30 mouse cellular contexts compared by ENCODE assay signal in the genomic region with DNA sequence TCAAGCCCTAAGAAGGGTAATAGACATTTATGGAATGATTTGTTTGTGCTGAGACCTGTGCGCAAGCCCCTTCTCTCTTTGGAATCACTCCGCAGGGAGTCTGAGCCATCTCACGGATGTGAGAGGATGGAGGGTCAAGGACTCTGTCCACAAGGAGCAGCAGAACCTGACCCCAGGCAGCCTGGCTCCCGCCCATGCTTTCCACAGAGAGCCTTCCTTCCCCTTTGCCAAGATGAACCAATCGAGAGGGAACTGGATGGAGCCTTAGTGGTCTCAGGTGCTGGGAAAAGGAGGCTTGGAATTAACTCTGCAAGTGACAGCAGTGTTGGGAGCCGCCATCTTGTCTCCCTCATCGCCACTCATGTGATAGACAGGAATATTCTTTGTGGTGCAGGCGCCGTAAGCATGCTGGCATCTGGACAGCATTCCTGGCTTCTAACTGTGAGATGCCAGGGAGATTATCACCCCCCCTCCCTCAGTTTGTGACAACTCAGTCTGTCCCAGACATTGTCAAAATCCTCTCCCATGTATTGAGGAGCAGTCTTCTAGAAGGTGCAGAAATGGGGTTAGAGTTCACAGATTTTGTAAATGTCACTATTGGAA. TPM values are rescaled to one million over a fixed set of nuclear protein-coding genes. Genes with fewer than 3 reads are reported as not detected.
DNase-seq lines count a peak whose midpoint lies in the region; ATAC-seq and TF ChIP-seq lines count a peak whose summit lies in the region.
"Had no signal": no experiment of that assay in that cellular context is flagged by ENCODE, and none has a peak within 500 bp of the region (broad histone marks: within the 10 kb centered on the region; RNA-seq: fewer than 3 reads in every experiment).

No protein-coding gene starts in this region.

- no peak overlapping the region for H3K4me2 ChIP-seq in forebrain, embryonic 15.5 days (replicated peaks)
- H3K4me2 ChIP-seq in forebrain, embryonic 11.5 days (ENCODE audit: low read depth, low read length, severe bottlenecking), result no peak overlapping the region
- H3K4me2 ChIP-seq in midbrain, embryonic 11.5 days, result no peak overlapping the region
- no peak overlapping the region for H3K4me2 ChIP-seq in midbrain, embryonic 15.5 days
- H3K4me2 ChIP-seq: limb, embryonic 12.5 days; liver, embryonic 15.5 days; lung, embryonic 14.5 days had no signal

- ATAC-seq in cerebellum, adult (ENCODE audit: insufficient number of reproducible peaks, low FRiP score, low TSS enrichment), result no peak
- no peak; the same call in 1 of the 2 replicates for ATAC-seq in forebrain, embryonic 15.5 days (replicated peaks)
- ATAC-seq in forebrain, embryonic 11.5 days (replicated peaks; ENCODE audit: low FRiP score), result no peak
- no peak for ATAC-seq in midbrain, embryonic 11.5 days (ENCODE audit: low FRiP score)
- ATAC-seq in midbrain, embryonic 15.5 days (replicated peaks), result no peak
- ATAC-seq: intestine, embryonic 16.5 days; midbrain, embryonic 16.5 days had no signal

- peaks cover 36% of the 10 kb centered on the region for H3K36me3 ChIP-seq in forebrain, embryonic 15.5 days
- no peaks in the 10 kb centered on the region for H3K36me3 ChIP-seq in forebrain, embryonic 11.5 days (ENCODE audit: control insufficient read depth, insufficient read depth, low read length)
- H3K36me3 ChIP-seq in midbrain, embryonic 11.5 days (ENCODE audit: control insufficient read depth, insufficient read depth, low read length), result no peaks in the 10 kb centered on the region
- peaks cover 12% of the 10 kb centered on the region; the same call in 1 of the 2 replicates for H3K36me3 ChIP-seq in midbrain, embryonic 15.5 days (replicated peaks)
- H3K36me3 ChIP-seq: limb, embryonic 12.5 days; liver, embryonic 15.5 days had no signal

- peak; percentile 37 to 46 for DNase-seq in cerebellum, adult 2 months
- no peak for DNase-seq in forebrain, embryonic 11.5 days (ENCODE audit: low spot score)
- peak; percentile 57 for DNase-seq in midbrain, embryonic 11.5 days (ENCODE audit: low spot score, missing footprints)
- no peak for DNase-seq in thymus, postnatal 4 days
- DNase-seq: adrenal gland, postnatal 25 days; gastrocnemius, postnatal 14 days; heart, postnatal 14 days; kidney, adult 8-10 months; kidney, postnatal 4 days; layer of hippocampus, adult 9-11 months; lung, embryonic 14.5 days; lung, postnatal 14 days; right cerebral cortex, postnatal 4 days; thymus, adult 2 months; thymus, postnatal 36 days had no signal

- H3K4me3 ChIP-seq in cerebellum, adult 2 months (replicated peaks; ENCODE audit: insufficient read depth, low read depth, low read length), result no peak overlapping the region
- no peak overlapping the region for H3K4me3 ChIP-seq in forebrain, embryonic 15.5 days
- H3K4me3 ChIP-seq in forebrain, embryonic 11.5 days (ENCODE audit: low read depth, low read length), result no peak overlapping the region
- H3K4me3 ChIP-seq in midbrain, embryonic 11.5 days (ENCODE audit: low read depth, low read length), result no peak overlapping the region
- no peak overlapping the region for H3K4me3 ChIP-seq in midbrain, embryonic 15.5 days
- H3K4me3 ChIP-seq: left cerebral cortex, adult 2 months; limb, embryonic 12.5 days; liver, embryonic 15.5 days had no signal

- WGBS in cerebellum, adult 2 months, result 28% methylated on average over 9 of the region's 9 CpGs
- 76% methylated on average over 9 of the region's 9 CpGs for WGBS in forebrain, embryonic 15.5 days
- WGBS in forebrain, embryonic 11.5 days, result 83% methylated on average over 9 of the region's 9 CpGs
- WGBS in midbrain, embryonic 11.5 days, result 80% methylated on average over 9 of the region's 9 CpGs
- WGBS in midbrain, embryonic 15.5 days, result 78% methylated on average over 9 of the region's 9 CpGs

- H3K4me1 ChIP-seq in cerebellum, adult 2 months (ENCODE audit: control insufficient read depth, insufficient read depth, low read length), result peaks cover 8% of the 10 kb centered on the region
- H3K4me1 ChIP-seq in forebrain, embryonic 15.5 days, result peaks cover under 1% of the 10 kb centered on the region; the same call in 1 of the 2 replicates
- no peaks in the 10 kb centered on the region for H3K4me1 ChIP-seq in forebrain, embryonic 11.5 days (replicated peaks; ENCODE audit: control insufficient read depth, insufficient read depth, low read length)
- H3K4me1 ChIP-seq in midbrain, embryonic 11.5 days (ENCODE audit: control insufficient read depth, insufficient read depth, low read length), result no peaks in the 10 kb centered on the region
- no peaks in the 10 kb centered on the region for H3K4me1 ChIP-seq in midbrain, embryonic 15.5 days
- H3K4me1 ChIP-seq: limb, embryonic 12.5 days; liver, embryonic 15.5 days had no signal

- no peak overlapping the region for H3K27ac ChIP-seq in cerebellum, adult 2 months (ENCODE audit: insufficient read depth, low read length)
- 0 out of 2 replicates have a peak overlapping the region, but pooled peaks have one; percentile 32 for H3K27ac ChIP-seq in forebrain, embryonic 15.5 days (replicated peaks)
- H3K27ac ChIP-seq in forebrain, embryonic 11.5 days (ENCODE audit: low read depth, low read length), result no peak overlapping the region
- H3K27ac ChIP-seq in midbrain, embryonic 11.5 days (ENCODE audit: low read depth, low read length), result no peak overlapping the region
- no peak overlapping the region for H3K27ac ChIP-seq in midbrain, embryonic 15.5 days
- H3K27ac ChIP-seq: kidney, postnatal 0 days; left cerebral cortex, adult 2 months; limb, embryonic 12.5 days; liver, embryonic 15.5 days had no signal

- H3K9ac ChIP-seq in forebrain, embryonic 15.5 days (replicated peaks), result no peak overlapping the region
- H3K9ac ChIP-seq in forebrain, embryonic 11.5 days (ENCODE audit: low read length), result no peak overlapping the region
- H3K9ac ChIP-seq in midbrain, embryonic 11.5 days (ENCODE audit: low read length), result no peak overlapping the region
- H3K9ac ChIP-seq in midbrain, embryonic 15.5 days, result no peak overlapping the region
- H3K9ac ChIP-seq: limb, embryonic 12.5 days; liver, embryonic 15.5 days; lung, embryonic 14.5 days had no signal

- TF ChIP-seq CTCF in cerebellum, adult 2 months (IDR thresholded peaks at IDR 0.05; ENCODE audit: borderline replicate concordance, insufficient read depth, low read depth, low read length), result no peak

- no peaks in the 10 kb centered on the region for H3K9me3 ChIP-seq in forebrain, embryonic 15.5 days
- no peaks in the 10 kb centered on the region for H3K9me3 ChIP-seq in forebrain, embryonic 11.5 days (ENCODE audit: control insufficient read depth, low read length)
- H3K9me3 ChIP-seq in midbrain, embryonic 11.5 days (ENCODE audit: control insufficient read depth, low read length), result no peaks in the 10 kb centered on the region
- no peaks in the 10 kb centered on the region for H3K9me3 ChIP-seq in midbrain, embryonic 15.5 days
- H3K9me3 ChIP-seq: limb, embryonic 12.5 days; liver, embryonic 15.5 days had no signal

- no peak for TF ChIP-seq POLR2A in cerebellum, adult 2 months (IDR thresholded peaks at IDR 0.05; ENCODE audit: borderline replicate concordance, insufficient read depth, low read length)

- H3K27me3 ChIP-seq in cerebellum, adult 2 months (ENCODE audit: control insufficient read depth, insufficient read depth, low read length), result no peaks in the 10 kb centered on the region
- no peaks in the 10 kb centered on the region for H3K27me3 ChIP-seq in forebrain, embryonic 15.5 days
- H3K27me3 ChIP-seq in forebrain, embryonic 11.5 days (ENCODE audit: control insufficient read depth, insufficient read depth, low read length), result no peaks in the 10 kb centered on the region
- no peaks in the 10 kb centered on the region for H3K27me3 ChIP-seq in midbrain, embryonic 11.5 days (ENCODE audit: control insufficient read depth, insufficient read depth, low read length)
- no peaks in the 10 kb centered on the region for H3K27me3 ChIP-seq in midbrain, embryonic 15.5 days (replicated peaks)
- H3K27me3 ChIP-seq: liver, embryonic 15.5 days had no signal

RNA-seq across cellular contexts. Expression of a gene that starts 8.0 kb away (rescaled TPM):
- 42.9 and 44.1 TPM in 2 replicates for polyA plus RNA-seq in cerebellum, adult 2 months (2012; rRNA removed)
- polyA plus RNA-seq in forebrain, embryonic 15.5 days (2015; fragmentation: Nextera tagmentation; extraction: Ambion mirVana), result 18.4 and 20.4 TPM in 2 replicates
- polyA plus RNA-seq in forebrain, embryonic 11.5 days (2014; fragmentation: Nextera tagmentation; extraction: Ambion mirVana), result 13.9 and 14.0 TPM in 2 replicates
- 9.8 and 11.0 TPM in 2 replicates for polyA plus RNA-seq in midbrain, embryonic 11.5 days (2014; fragmentation: Nextera tagmentation; extraction: Ambion mirVana)
- polyA plus RNA-seq in midbrain, embryonic 15.5 days (2015; fragmentation: Nextera tagmentation; extraction: Ambion mirVana), result 20.7 and 22.1 TPM in 2 replicates

RNA-seq across cellular contexts. Expression of a gene that starts 34.1 kb away (rescaled TPM):
- polyA plus RNA-seq in cerebellum, adult 2 months (2012; rRNA removed), result 95.3 and 95.7 TPM in 2 replicates
- polyA plus RNA-seq in forebrain, embryonic 15.5 days (2015; fragmentation: Nextera tagmentation; extraction: Ambion mirVana), result 81.8 and 87.2 TPM in 2 replicates
- polyA plus RNA-seq in forebrain, embryonic 11.5 days (2014; fragmentation: Nextera tagmentation; extraction: Ambion mirVana), result 17.6 and 19.4 TPM in 2 replicates
- polyA plus RNA-seq in midbrain, embryonic 11.5 days (2014; fragmentation: Nextera tagmentation; extraction: Ambion mirVana), result 21.2 TPM in 2 replicates
- polyA plus RNA-seq in midbrain, embryonic 15.5 days (2015; fragmentation: Nextera tagmentation; extraction: Ambion mirVana), result 104 and 115 TPM in 2 replicates
- polyA plus RNA-seq: liver, adult 2 months; liver, embryonic 15.5 days; spleen, adult 2 months had no signal

RNA-seq across cellular contexts. Expression of a gene that starts 53.7 kb away (rescaled TPM):
- 51.3 and 63.2 TPM in 2 replicates for polyA plus RNA-seq in cerebellum, adult 2 months (2012; rRNA removed)
- not detected in 2 replicates for polyA plus RNA-seq in forebrain, embryonic 15.5 days (2015; fragmentation: Nextera tagmentation; extraction: Ambion mirVana)
- not detected in 2 replicates for polyA plus RNA-seq in forebrain, embryonic 11.5 days (2014; fragmentation: Nextera tagmentation; extraction: Ambion mirVana)
- not detected in 2 replicates for polyA plus RNA-seq in midbrain, embryonic 11.5 days (2014; fragmentation: Nextera tagmentation; extraction: Ambion mirVana)
- polyA plus RNA-seq in midbrain, embryonic 15.5 days (2015; fragmentation: Nextera tagmentation; extraction: Ambion mirVana), result not detected in 2 replicates
- polyA plus RNA-seq: embryonic facial prominence, embryonic 11.5 days; heart, embryonic 14.5 days; hindbrain, embryonic 11.5 days; limb, embryonic 12.5 days; liver, adult 2 months; liver, embryonic 15.5 days; lung, embryonic 14.5 days; midbrain, embryonic 16.5 days; neural tube, embryonic 11.5 days had no signal

Comparison
In these comparisons a context has a peak if more than half of its experiments do, and no peak if none do; other contexts are left out.
1. DNase-seq: peak in cerebellum, adult 2 months (2 of 2) and midbrain, embryonic 11.5 days (single experiment); none in forebrain, embryonic 11.5 days (single experiment) and thymus, postnatal 4 days (single experiment).
2. RNA of a gene that starts 53.7 kb away (polyA plus RNA-seq): 51.3 to 63.2 TPM in cerebellum, adult 2 months; not detected in forebrain, embryonic 15.5 days, not detected in forebrain, embryonic 11.5 days, not detected in midbrain, embryonic 11.5 days and not detected in midbrain, embryonic 15.5 days; every median in the first group is over 10 times any median in the second.